Mouse (Mus musculus) limb, embryonic 13.5 days (tissue): ENCODE measurements around the gene Dnajc7. TPM values are rescaled to one million over a fixed set of nuclear protein-coding genes. Genes with fewer than 3 reads are reported as not detected.

Experiments used
- ATAC-seq: fragments of 200-750 bp; cut with Nextera tagmentation; 2 replicates; pipeline ENCODE4 v1.8.0; 2017; ENCODE audit warnings: low read depth, moderate number of reproducible peaks, moderate TSS enrichment; ENCODE audit not compliant: low FRiP score
- H3K27ac ChIP-seq: fragments of 300-500 bp; sonication (generic); 2 replicates; pipeline ENCODE4 v1.5.1; 2015; ENCODE audit warnings: inconsistent platforms, mild to moderate bottlenecking, moderate library complexity
- H3K27me3 ChIP-seq: fragments of 300-500 bp; sonication (generic); 2 replicates; pipeline ENCODE4 v1.6.1; 2015; ENCODE audit warnings: mild to moderate bottlenecking, inconsistent platforms
- H3K36me3 ChIP-seq: fragments of 300-500 bp; sonication (generic); 2 replicates; pipeline ENCODE4 v1.6.1; 2015; ENCODE audit warnings: inconsistent platforms, mild to moderate bottlenecking, moderate library complexity
- H3K4me1 ChIP-seq: fragments of 300-500 bp; sonication (generic); 2 replicates; pipeline ENCODE4 v1.6.1; 2015; ENCODE audit warnings: inconsistent platforms
- H3K4me2 ChIP-seq: fragments of 300-500 bp; sonication (generic); replicated peaks from 2 replicates; pipeline ENCODE4 v1.6.1; 2015; ENCODE audit warnings: inconsistent platforms, mild to moderate bottlenecking, moderate library complexity
- H3K4me3 ChIP-seq: fragments of 300-500 bp; sonication (generic); 2 replicates; pipeline ENCODE4 v1.5.1; 2015; ENCODE audit warnings: moderate library complexity, mild to moderate bottlenecking, inconsistent platforms
- H3K9ac ChIP-seq: fragments of 300-500 bp; sonication (generic); 2 replicates; pipeline ENCODE4 v1.6.1; 2015; ENCODE audit warnings: mild to moderate bottlenecking, inconsistent platforms
- H3K9me3 ChIP-seq: fragments of 300-500 bp; sonication (generic); 2 replicates; pipeline ENCODE4 v1.6.1; 2016; ENCODE audit warnings: inconsistent platforms
- WGBS: fragments of 180-500 bp; shearing (Covaris S2); methylation state at CpG from one replicate; pipeline ENCODE4 v1.1.7; 2015; 5-methylcytosine and 5-hydroxymethylcytosine counted together
- polyA plus RNA-seq: library from polyadenylated mRNA; unstranded; fragments of >200 nt; fragmentation: Nextera tagmentation; extraction: Ambion mirVana; gene quantifications from 2 replicates; pipeline ENCODE4 v1.2.1, GENCODE M21; 2015

Gene Dnajc7
- polyA plus RNA-seq, 1 experiment from 2014 or later: 283 TPM

DNA sequence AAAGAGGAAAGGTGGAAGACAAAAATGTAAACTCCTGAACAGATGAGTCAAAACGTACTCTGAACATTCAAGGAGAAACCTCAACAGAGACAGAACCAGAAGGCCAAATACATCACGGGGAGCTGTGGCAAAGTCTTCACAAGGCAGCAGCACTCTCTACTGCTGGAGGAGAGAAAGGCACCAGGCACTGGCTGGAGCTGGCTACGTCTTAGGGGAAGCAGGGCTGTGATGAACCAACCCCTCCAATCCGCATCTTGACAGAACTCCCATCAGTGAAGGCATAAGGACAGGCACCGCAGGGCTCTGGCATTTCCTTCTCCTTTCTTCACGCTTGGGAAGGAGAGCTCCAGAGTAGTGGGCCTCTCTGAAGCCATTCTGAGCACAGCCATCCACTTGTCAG, 8.3 kb downstream of the Dnajc7 start:
- Histone ChIP-seq H3K4me1 (peaks cover 4% of the 10 kb centered on the region; the same call in 1 of the 2 replicates), H3K4me2 (no peak overlapping the region), H3K27ac (no peak overlapping the region), H3K27me3 (no peaks in the 10 kb centered on the region), H3K9me3 (no peaks in the 10 kb centered on the region), H3K36me3 (peaks cover 24% of the 10 kb centered on the region), H3K4me3 (no peak overlapping the region), H3K9ac (no peak overlapping the region)
- no peak for ATAC-seq
- 84% methylated on average over 6 of the region's 6 CpGs for WGBS

DNA sequence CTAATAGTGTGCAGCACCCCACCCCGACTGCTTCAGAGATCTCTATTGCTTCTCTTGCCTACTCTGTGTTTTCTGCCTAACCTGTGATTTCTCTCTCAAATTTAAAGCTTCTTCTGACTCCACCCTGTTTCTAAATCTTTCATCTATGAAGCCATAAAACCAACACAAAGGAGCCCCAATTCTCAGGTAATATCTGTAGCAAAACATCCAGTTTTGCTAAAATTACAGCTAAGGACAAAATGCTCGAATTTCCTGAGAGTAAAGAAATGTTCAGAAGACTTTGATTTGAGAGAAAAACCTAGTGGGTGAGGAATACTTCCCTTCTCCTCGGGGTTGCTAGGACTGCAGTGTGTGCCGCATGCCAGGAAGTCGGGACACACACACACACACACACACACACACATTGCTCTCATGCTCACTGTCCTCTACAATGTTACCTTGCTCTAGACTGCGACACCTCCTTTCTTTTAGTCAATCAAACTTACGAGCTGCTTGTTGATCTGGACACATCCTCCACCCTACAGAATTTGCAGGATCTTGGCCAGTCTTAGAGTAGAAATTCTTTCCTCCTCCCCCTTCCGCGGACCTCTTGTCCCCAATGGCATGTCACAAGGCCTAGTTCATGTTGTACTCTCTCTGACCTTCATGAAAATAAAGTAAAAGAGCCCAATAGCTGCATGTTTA, 9.8 kb downstream of the Dnajc7 start:
- H3K9me3 ChIP-seq: no peaks in the 10 kb centered on the region
- peaks cover 4% of the 10 kb centered on the region; the same call in 1 of the 2 replicates for H3K4me1 ChIP-seq
- H3K9ac ChIP-seq: no peak overlapping the region; the same call in 1 of the 2 replicates
- H3K36me3 ChIP-seq: peaks cover 18% of the 10 kb centered on the region
- H3K4me2 ChIP-seq: no peak overlapping the region
- no peak overlapping the region for H3K4me3 ChIP-seq
- 77% methylated on average over 9 of the region's 9 CpGs for WGBS
- no peaks in the 10 kb centered on the region for H3K27me3 ChIP-seq
- no peak for ATAC-seq
- H3K27ac ChIP-seq: no peak overlapping the region

DNA sequence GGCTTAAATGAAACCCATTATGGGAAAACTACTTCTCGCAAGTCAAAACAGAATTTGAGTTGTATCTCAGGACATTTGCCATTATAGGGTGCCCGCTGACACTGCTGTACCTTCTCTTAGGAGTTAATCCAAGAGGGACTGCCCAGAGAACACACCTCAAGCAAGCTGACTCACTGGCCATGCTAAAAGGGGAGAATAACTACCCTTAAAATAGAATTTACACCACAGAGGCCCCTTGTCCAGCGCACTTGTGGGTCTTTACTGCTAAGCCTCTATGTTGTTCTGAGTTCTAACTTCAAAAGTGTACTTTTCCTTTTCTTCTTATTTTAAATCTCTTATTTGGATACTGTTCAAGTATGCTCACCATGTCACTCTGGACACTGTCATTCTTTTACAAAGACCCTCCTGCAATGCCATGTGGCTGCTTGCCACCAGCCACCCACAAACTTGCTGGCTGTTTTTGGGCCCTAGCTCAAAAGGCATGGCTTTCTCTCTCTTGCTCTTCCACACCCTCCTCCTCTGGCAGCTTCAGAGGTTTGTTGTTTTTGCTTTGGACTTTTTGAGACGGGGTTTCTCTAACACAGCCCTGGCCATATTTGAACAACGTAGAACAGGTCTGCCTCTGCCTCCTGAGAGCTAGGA, 10.5 kb downstream of the Dnajc7 start:
- no peaks in the 10 kb centered on the region for H3K9me3 ChIP-seq
- ATAC-seq: no peak
- H3K27ac ChIP-seq: no peak overlapping the region
- H3K4me3 ChIP-seq: no peak overlapping the region
- WGBS: 84% methylated on average over 5 of the region's 5 CpGs
- no peaks in the 10 kb centered on the region for H3K27me3 ChIP-seq
- peaks cover 18% of the 10 kb centered on the region for H3K36me3 ChIP-seq
- H3K4me2 ChIP-seq: no peak overlapping the region
- H3K4me1 ChIP-seq: peaks cover 5% of the 10 kb centered on the region
- no peak overlapping the region for H3K9ac ChIP-seq

DNA sequence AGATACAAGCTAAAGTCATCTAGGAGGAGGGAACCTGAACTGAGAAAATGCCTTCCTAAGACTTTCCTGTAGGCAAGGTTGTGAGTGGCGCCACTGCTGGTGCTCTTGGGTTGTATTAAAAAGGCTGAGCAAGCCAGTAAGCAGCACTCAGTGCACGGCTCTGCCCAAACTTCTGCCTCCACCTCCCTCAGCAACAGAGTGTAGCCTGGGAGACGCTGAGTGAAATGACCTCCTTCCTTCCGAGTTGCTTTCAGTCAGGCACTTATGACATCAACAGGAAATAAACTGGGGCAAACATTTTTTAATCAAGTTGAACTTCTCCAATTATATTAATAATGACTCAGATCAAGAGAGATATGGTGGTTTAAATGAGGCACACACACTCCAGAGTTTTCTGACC, 11.2 kb downstream of the Dnajc7 start:
- no peak overlapping the region for H3K9ac ChIP-seq
- ATAC-seq: no peak
- H3K4me3 ChIP-seq: no peak overlapping the region
- no peaks in the 10 kb centered on the region for H3K27me3 ChIP-seq
- WGBS: 79% methylated on average over 4 of the region's 4 CpGs
- peaks cover 18% of the 10 kb centered on the region for H3K36me3 ChIP-seq
- no peak overlapping the region for H3K27ac ChIP-seq
- no peaks in the 10 kb centered on the region for H3K9me3 ChIP-seq
- H3K4me2 ChIP-seq: no peak overlapping the region
- peaks cover 10% of the 10 kb centered on the region for H3K4me1 ChIP-seq

DNA sequence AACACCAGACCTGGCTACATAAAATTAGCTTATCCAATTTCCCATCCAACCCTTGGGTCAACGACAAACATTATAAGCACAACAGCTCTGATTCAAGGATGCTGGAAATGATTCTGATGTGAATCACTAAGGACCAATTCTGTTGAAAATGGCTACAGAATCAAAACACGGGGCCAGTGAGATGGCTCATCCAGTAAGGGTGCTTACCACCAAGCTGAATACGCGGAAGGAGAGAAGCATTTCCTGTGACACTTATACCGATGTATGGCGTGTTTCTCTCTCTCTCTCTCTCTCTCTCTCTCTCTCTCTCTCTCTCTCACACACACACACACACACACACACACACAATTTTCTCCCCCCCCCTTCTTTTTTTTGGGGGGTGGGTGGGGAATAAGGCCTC, 12.8 kb downstream of the Dnajc7 start:
- Histone ChIP-seq H3K4me2 (no peak overlapping the region), H3K36me3 (peaks cover 22% of the 10 kb centered on the region)

DNA sequence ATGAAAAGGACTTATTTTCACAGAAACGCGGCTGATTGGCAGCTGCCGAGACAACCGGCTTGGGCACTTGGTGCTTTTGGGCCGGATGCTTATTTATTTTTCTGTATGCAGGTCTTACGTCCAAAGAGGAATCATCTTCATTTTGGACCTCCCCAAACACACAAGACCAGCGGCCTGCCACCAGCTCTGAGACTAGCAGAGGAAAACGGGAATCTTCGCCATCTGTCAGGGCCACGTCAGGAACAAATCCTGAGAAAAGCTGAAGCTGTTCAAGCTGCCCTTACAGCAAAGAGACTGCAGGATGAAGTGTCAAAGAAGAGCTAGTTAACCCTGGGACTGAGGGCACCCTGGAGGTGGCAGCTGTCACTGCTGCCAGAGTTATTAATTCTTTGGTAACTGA, 14.5 kb downstream of the Dnajc7 start:
- H3K36me3 ChIP-seq: peaks cover 33% of the 10 kb centered on the region
- ATAC-seq: no peak
- no peaks in the 10 kb centered on the region for H3K9me3 ChIP-seq
- no peaks in the 10 kb centered on the region for H3K27me3 ChIP-seq
- 93% methylated on average over 10 of the region's 10 CpGs for WGBS
- H3K4me2 ChIP-seq: no peak overlapping the region
- H3K4me3 ChIP-seq: no peak overlapping the region
- H3K4me1 ChIP-seq: peaks cover 10% of the 10 kb centered on the region
- no peak overlapping the region for H3K27ac ChIP-seq
- H3K9ac ChIP-seq: no peak overlapping the region

More for the DNA sequence above, 12.8 kb downstream of the Dnajc7 start:
- H3K27ac ChIP-seq: no peak overlapping the region
- no peak overlapping the region for H3K4me3 ChIP-seq
- no peaks in the 10 kb centered on the region for H3K27me3 ChIP-seq
- WGBS: 88% methylated on average over 6 of the region's 6 CpGs
- ATAC-seq: no peak
- H3K9ac ChIP-seq: no peak overlapping the region
- no peaks in the 10 kb centered on the region for H3K9me3 ChIP-seq
- H3K4me1 ChIP-seq: peaks cover 10% of the 10 kb centered on the region

DNA sequence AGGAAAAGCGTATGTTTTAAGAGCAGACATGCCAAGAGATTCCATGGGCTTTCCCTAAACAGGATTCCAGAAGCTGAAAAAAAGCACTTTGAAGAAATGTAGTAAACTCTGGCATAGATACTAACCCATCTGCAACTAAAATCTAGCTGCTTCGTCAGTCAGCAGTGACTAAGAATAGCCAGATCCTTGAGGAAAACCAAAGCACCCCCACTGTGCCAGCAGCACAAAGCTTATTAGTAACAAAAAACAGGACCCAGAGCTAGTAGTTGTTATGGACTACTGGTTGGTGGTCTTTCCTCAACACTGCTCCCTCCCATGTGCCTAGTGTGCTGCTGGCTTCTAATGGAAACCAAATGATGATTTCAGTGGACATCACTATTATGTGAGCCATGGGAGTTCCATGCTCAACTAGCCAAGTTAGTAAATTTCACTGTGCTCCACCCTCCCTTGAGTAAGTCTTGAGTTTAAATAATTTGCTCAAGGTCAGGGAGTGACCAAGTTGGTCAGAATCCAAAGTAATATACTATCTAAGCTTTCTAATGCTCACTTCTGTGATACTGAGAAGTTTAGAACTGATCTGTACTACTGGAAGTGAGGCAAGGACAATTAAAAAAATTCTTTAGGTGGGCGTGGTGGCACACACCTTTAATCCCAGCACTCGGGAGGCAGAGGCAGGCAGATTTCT, 15.5 kb downstream of the Dnajc7 start:
- H3K27ac ChIP-seq: peak overlapping the region; percentile 44; the same call in 1 of the 2 replicates
- no peak overlapping the region for H3K9ac ChIP-seq
- peaks cover 6% of the 10 kb centered on the region for H3K4me1 ChIP-seq
- no peak for ATAC-seq
- H3K4me3 ChIP-seq: no peak overlapping the region
- H3K4me2 ChIP-seq: no peak overlapping the region
- 72% methylated on average over 4 of the region's 4 CpGs for WGBS
- no peaks in the 10 kb centered on the region for H3K9me3 ChIP-seq
- H3K36me3 ChIP-seq: peaks cover 43% of the 10 kb centered on the region
- no peaks in the 10 kb centered on the region for H3K27me3 ChIP-seq

DNA sequence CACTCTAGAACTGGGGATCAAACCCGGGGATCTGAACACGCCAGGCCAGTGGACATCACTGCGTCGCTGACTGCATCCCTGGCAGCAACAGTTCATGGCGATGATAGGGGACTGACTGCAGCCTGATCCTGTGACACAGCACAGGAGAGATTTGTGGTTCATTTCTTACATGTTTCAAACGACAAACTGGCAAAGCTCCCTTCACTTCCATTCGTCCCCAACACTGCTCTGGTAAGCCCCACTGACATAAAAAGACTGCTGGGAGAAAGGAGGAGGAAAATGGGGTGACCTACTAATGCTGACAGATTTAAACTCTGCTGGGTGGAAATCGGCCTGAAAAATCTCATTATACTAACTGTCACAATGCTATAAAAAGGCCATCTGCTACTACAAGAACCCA, 16.2 kb downstream of the Dnajc7 start:
- Histone ChIP-seq H3K9me3 (no peaks in the 10 kb centered on the region), H3K27me3 (no peaks in the 10 kb centered on the region), H3K4me3 (no peak overlapping the region), H3K9ac (no peak overlapping the region), H3K36me3 (peaks cover 49% of the 10 kb centered on the region), H3K4me2 (no peak overlapping the region), H3K4me1 (peaks cover 6% of the 10 kb centered on the region), H3K27ac (no peak overlapping the region)
- WGBS: 72% methylated on average over 8 of the region's 8 CpGs
- ATAC-seq: no peak

DNA sequence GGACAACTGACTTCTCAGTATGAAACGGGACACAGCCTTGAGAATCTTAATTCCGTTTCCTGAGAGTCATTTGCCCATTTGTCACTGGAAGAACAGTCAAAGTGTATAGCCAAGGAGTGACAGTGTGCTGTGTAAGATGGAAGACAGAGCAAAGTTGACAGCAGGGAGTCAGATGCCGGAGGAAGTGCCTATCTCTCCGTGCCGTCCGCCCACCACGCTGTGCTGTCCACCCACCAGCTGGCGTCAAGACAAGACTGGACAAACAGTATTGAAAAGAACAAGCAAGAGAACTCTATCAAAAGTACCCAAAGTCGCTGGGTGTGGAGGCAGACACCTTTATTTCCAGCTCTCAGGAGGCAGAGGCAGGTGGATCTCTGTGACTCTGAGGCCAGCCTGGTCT, 16.8 kb downstream of the Dnajc7 start:
- 92% methylated on average over 9 of the region's 9 CpGs for WGBS

DNA sequence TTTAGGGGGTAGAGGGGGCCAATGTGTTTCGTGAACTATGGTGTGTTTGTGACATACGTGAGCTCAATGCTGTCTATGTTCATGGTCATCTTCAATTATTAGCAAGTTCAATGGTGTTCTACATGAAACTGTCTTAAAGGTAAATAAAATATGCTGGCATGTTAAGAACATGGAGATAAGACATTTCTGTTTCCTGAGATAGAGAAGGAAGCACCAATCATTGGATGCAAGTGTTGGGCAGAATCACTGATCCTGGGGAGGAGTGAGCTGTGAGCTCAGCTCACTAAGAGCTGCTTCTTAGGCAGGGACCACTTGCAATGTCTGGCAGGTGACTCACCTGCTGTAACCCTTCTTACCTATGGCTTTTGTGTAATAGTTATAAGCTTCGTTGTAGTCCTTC, 18.6 kb downstream of the Dnajc7 start:
- H3K27me3 ChIP-seq: no peaks in the 10 kb centered on the region
- ATAC-seq: no peak
- H3K4me3 ChIP-seq: no peak overlapping the region
- WGBS: 92% methylated on average over 3 of the region's 3 CpGs
- no peaks in the 10 kb centered on the region for H3K9me3 ChIP-seq
- H3K27ac ChIP-seq: no peak overlapping the region
- no peak overlapping the region for H3K9ac ChIP-seq
- H3K4me1 ChIP-seq: peaks cover 6% of the 10 kb centered on the region
- no peak overlapping the region for H3K4me2 ChIP-seq
- peaks cover 66% of the 10 kb centered on the region for H3K36me3 ChIP-seq

More for the DNA sequence above, 16.8 kb downstream of the Dnajc7 start:
- no peak for ATAC-seq
- H3K4me1 ChIP-seq: peaks cover 6% of the 10 kb centered on the region
- H3K27ac ChIP-seq: no peak overlapping the region
- no peak overlapping the region for H3K4me3 ChIP-seq
- H3K27me3 ChIP-seq: no peaks in the 10 kb centered on the region
- no peaks in the 10 kb centered on the region for H3K9me3 ChIP-seq
- H3K36me3 ChIP-seq: peaks cover 49% of the 10 kb centered on the region
- no peak overlapping the region for H3K9ac ChIP-seq
- no peak overlapping the region for H3K4me2 ChIP-seq

DNA sequence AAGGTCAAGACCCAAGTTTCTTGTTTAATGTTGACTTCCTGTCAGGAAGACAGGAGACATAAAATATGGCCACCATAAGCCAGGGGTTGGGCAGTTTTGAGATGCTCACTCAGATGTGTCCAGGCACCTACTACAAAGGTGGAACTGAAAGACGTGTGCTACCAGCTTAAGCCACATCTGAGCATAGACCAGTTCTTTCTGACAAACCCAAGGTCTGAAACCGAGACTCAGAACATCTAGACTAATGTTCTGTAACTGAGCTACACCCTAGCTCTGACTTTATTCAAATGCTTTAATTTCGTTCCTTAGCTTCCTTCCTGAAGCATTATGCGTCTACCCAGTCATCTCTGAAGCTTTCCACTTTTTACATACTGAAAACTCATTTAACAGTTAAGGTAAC, 21.9 kb downstream of the Dnajc7 start:
- H3K9me3 ChIP-seq: no peaks in the 10 kb centered on the region
- no peak overlapping the region for H3K4me2 ChIP-seq
- H3K4me3 ChIP-seq: no peak overlapping the region
- no peak for ATAC-seq
- no peaks in the 10 kb centered on the region for H3K4me1 ChIP-seq
- peaks cover 91% of the 10 kb centered on the region for H3K36me3 ChIP-seq
- no peak overlapping the region for H3K9ac ChIP-seq
- 83% methylated on average over 4 of the region's 4 CpGs for WGBS
- no peak overlapping the region for H3K27ac ChIP-seq
- no peaks in the 10 kb centered on the region for H3K27me3 ChIP-seq

DNA sequence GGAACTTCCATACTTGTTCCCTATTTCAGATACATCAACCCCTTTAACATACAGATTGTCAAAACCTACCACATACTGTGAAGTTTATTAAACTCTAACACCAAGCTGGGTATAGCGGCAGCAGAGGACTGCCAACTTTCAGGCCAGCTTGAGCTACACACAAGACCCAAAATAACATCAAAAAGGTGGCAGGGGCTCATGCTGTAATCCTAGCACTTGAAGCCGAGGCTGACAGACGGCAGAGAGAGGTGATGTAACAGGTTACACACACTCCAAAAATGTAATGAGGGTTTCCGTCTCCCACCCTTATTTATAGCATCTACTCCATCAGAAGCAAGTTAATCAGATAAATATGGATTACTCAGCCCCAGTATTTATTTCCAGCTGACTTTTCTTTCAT, 24.4 kb downstream of the Dnajc7 start:
- no peak for ATAC-seq
- Histone ChIP-seq H3K27ac (no peak overlapping the region), H3K9ac (no peak overlapping the region), H3K36me3 (peaks cover 95% of the 10 kb centered on the region), H3K4me3 (no peak overlapping the region), H3K9me3 (no peaks in the 10 kb centered on the region), H3K27me3 (no peaks in the 10 kb centered on the region), H3K4me1 (no peaks in the 10 kb centered on the region), H3K4me2 (no peak overlapping the region)
- 59% methylated on average over 4 of the region's 4 CpGs for WGBS
